Mouse (Mus musculus) embryonic facial prominence, embryonic 11.5 days (tissue): ENCODE measurements at regions not wholly inside any gene's neighbourhood (a gene's known extent, or its start where the extent isn't known, plus 50 kb on each side); places are given as distances from the start of the nearest gene placed in this dataset.

Experiments
- ATAC-seq: fragments of 200-750 bp; cut with Nextera tagmentation; replicated peaks from 2 replicates; pipeline ENCODE4 v1.8.0; 2017; ENCODE audit warnings: low read depth; ENCODE audit not compliant: insufficient number of reproducible peaks, low FRiP score, low TSS enrichment
- DNase-seq: peaks from one replicate; pipeline ENCODE4 v3.0.0-alpha.2; 2015; ENCODE audit warnings: low spot score
- H3K27ac ChIP-seq: fragments of 300-500 bp; sonication (generic); replicated peaks from 2 replicates; pipeline ENCODE4 v1.5.1; 2014; ENCODE audit warnings: mild to moderate bottlenecking, low read depth, low read length, control low read depth
- H3K27me3 ChIP-seq: fragments of 300-500 bp; sonication (generic); 2 replicates; pipeline ENCODE4 v1.6.1; 2014; ENCODE audit warnings: mild to moderate bottlenecking, low read length, moderate library complexity, mixed read lengths; ENCODE audit not compliant: control insufficient read depth, insufficient read depth
- H3K36me3 ChIP-seq: fragments of 300-500 bp; sonication (generic); replicated peaks from 2 replicates; pipeline ENCODE4 v1.6.1; 2014; ENCODE audit warnings: low read depth, mild to moderate bottlenecking, low read length, moderate library complexity, mixed read lengths; ENCODE audit not compliant: control insufficient read depth, insufficient read depth
- H3K4me1 ChIP-seq: fragments of 300-500 bp; sonication (generic); 2 replicates; pipeline ENCODE4 v1.6.1; 2014; ENCODE audit warnings: low read length, mixed read lengths; ENCODE audit not compliant: control insufficient read depth, insufficient read depth
- H3K4me2 ChIP-seq: fragments of 300-500 bp; sonication (generic); 2 replicates; pipeline ENCODE4 v1.6.1; 2014; ENCODE audit warnings: low read depth, mild to moderate bottlenecking, control low read depth, low read length, moderate library complexity
- H3K4me3 ChIP-seq: fragments of 300-500 bp; sonication (generic); 2 replicates; pipeline ENCODE4 v1.5.1; 2014; ENCODE audit warnings: low read depth, low read length, control low read depth
- H3K9ac ChIP-seq: fragments of 300-500 bp; sonication (generic); replicated peaks from 2 replicates; pipeline ENCODE4 v1.6.1; 2014; ENCODE audit warnings: mild to moderate bottlenecking, control low read depth, low read length
- H3K9me3 ChIP-seq: fragments of 300-500 bp; sonication (generic); replicated peaks from 2 replicates; pipeline ENCODE4 v1.6.1; 2016; ENCODE audit warnings: mild to moderate bottlenecking, low read length, inconsistent platforms, mixed read lengths; ENCODE audit not compliant: control insufficient read depth
- WGBS: fragments of 180-500 bp; shearing (Covaris S2); extraction: QIAGEN DNeasy Blood & Tissue Kit; methylation state at CpG from one replicate; pipeline ENCODE4 v1.1.7; 2014; 5-methylcytosine and 5-hydroxymethylcytosine counted together

DNA sequence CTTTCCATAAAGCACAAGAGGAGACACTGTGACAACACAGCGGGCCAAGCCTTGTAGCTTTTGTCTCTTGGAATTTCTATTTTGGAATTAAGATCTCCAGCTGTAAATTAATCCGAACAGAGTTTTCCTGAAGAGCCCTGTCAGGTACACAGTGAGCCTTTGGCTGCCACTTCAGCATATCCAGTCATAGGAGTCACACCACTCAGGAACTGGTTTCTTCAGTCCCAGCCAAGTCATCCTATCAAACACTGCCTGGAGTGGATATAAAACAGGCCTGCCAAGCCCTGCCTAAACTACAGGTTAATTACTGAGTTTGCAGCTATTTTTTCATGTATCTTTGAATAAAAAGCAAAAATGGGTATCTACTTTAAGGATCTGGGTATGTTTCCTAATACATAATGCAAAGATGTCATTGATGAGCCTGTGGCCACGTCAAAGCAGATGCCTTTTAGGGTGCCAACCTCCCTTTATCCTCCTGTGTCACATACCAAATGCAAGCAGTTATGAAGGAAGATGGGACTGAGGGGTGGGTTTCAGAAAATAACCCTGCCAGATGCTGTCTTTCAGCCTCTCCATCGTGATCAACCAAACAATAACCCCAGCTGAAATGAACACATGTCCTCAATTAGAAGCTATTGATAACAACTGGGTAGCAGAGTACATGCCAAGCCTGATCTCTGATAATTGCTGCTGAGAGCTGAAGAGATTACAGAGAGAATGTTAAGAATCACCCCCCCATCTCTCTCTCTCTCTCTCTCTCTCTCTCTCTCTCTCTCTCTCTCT lies 471.3 kb downstream of the Tm4sf1 start:
- Histone ChIP-seq H3K9ac (no peak overlapping the region), H3K36me3 (no peaks in the 10 kb centered on the region), H3K4me1 (no peaks in the 10 kb centered on the region), H3K27me3 (no peaks in the 10 kb centered on the region), H3K9me3 (no peaks in the 10 kb centered on the region), H3K4me3 (no peak overlapping the region), H3K27ac (no peak overlapping the region), H3K4me2 (no peak overlapping the region)
- peak; percentile 11 for DNase-seq
- WGBS: 65% methylated on average over 4 of the region's 4 CpGs
- no peak for ATAC-seq

DNA sequence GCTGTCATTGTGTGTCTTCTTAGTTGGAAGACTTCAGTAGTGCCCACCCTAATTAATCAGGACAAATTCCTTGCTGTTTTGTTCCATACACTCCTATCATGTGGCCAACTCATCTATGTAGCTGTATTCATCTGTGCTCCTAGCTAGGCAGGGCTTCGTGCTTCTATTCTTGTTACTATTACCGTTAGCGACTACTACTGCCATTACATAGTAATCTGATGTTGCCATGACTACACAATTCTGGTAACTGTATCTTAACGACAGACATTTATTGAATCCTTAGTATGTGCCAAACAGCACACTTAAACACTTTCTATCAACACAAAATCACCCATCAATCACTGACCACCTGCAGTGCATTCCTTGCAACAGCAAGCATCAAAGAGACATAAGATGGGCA lies 477.6 kb downstream of the Tm4sf1 start:
- Histone ChIP-seq H3K36me3 (no peaks in the 10 kb centered on the region), H3K9ac (no peak overlapping the region), H3K9me3 (no peaks in the 10 kb centered on the region), H3K4me2 (no peak overlapping the region), H3K4me3 (no peak overlapping the region), H3K4me1 (no peaks in the 10 kb centered on the region), H3K27me3 (no peaks in the 10 kb centered on the region), H3K27ac (no peak overlapping the region)
- 93% methylated on average over 4 of the region's 4 CpGs for WGBS
- ATAC-seq (no peak), DNase-seq (no peak)

DNA sequence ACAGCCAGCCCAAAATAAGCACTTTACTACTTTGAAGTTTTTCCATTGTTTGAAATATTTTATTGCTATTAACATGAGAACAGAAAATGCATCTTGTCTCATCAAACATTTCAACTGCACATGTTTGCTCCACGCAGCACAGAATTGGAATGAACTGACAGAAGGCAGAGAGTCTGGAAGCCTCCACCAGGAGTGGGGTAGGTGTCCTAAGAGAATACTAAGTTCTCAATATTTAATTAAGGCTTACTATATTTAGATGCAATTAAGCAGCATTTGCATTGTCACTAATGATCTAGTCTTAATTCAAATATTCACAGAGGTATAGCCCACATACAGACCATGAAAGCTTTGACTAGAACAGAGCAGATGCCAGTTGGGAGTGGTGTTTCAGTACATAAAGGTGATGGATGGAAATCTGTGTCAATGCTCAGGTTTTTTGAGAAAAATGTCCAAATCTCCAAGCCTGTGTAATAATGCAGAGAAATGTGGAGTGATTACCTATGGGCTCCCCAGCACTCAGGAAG lies 491.2 kb downstream of the Tm4sf1 start:
- WGBS: 100% methylated on average over 1 of the region's 1 CpGs
- Histone ChIP-seq H3K27ac (no peak overlapping the region), H3K9me3 (no peaks in the 10 kb centered on the region), H3K4me1 (no peaks in the 10 kb centered on the region), H3K4me2 (no peak overlapping the region), H3K4me3 (no peak overlapping the region), H3K36me3 (no peaks in the 10 kb centered on the region), H3K27me3 (no peaks in the 10 kb centered on the region), H3K9ac (no peak overlapping the region)
- no peak for ATAC-seq
- DNase-seq: no peak

DNA sequence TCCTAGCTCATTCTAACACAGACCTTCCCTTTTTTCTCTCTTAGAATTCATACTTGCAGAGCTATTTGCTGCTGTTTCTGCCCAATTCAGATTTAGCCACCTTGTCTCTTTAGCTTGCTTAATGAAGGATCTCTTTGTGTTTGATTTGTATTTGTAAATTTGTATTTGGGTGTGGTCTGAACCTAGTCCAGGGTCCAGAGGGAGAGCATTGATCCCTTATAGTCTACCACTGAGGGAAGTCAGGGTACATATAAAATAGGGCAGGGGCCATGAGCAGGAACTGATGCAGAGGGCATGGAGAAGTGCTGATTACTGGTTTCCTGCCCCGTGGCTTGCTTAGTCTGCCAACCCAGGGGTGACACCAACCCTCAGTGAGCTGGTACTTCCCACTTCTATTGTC lies 508.7 kb downstream of the Tm4sf1 start:
- Histone ChIP-seq H3K9me3 (no peaks in the 10 kb centered on the region), H3K4me1 (no peaks in the 10 kb centered on the region), H3K36me3 (no peaks in the 10 kb centered on the region), H3K9ac (no peak overlapping the region), H3K4me2 (no peak overlapping the region), H3K4me3 (no peak overlapping the region), H3K27me3 (no peaks in the 10 kb centered on the region), H3K27ac (no peak overlapping the region)
- WGBS: 63% methylated on average over 1 of the region's 1 CpGs
- no peak for DNase-seq
- ATAC-seq: no peak

DNA sequence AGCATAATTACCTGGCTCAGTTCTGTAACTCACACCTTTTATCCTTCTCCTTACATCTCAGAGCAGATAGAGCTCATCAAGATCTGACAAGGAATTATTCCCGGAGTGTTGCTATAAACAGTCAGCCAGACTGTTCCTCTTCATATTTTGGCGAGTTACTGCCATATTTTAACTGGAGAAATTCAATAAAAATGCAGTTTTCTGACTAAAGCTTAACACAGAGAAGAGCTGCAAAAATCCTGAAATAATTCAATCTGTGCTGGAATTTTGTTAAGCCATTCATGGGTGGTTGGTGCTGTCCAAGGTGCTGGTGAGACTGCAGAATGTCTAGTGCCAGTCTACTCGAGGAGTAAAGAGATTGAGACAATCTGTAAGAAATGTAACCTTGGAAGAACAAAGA lies 512.6 kb downstream of the Tm4sf1 start:
- no peaks in the 10 kb centered on the region for H3K27me3 ChIP-seq
- no peak overlapping the region for H3K4me3 ChIP-seq
- no peak for ATAC-seq
- H3K4me1 ChIP-seq: no peaks in the 10 kb centered on the region
- H3K9ac ChIP-seq: no peak overlapping the region
- 44% methylated on average over 3 of the region's 3 CpGs for WGBS
- H3K9me3 ChIP-seq: no peaks in the 10 kb centered on the region
- H3K4me2 ChIP-seq: no peak overlapping the region
- no peaks in the 10 kb centered on the region for H3K36me3 ChIP-seq
- H3K27ac ChIP-seq: no peak overlapping the region
- DNase-seq: peak; percentile 83

DNA sequence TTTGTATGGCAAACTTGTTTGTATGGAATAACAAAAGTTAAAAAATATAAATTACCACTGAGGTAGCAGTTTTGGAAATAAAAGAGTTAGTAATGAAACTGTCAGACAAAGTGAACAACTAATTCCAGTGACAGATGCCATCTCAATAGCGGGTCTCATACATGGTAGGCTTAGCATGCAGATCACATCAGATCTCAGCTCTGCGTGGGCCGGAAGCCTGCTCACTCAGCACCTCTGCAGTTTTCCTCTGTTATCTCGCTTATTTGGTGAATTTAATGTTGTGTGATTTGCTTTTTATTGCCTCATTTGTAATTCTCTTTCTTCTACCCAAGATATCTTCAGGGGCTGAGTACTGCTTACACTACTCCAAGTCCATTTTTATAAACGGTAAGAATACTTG lies 527.9 kb downstream of the Tm4sf1 start:
- Histone ChIP-seq H3K27me3 (no peaks in the 10 kb centered on the region), H3K27ac (no peak overlapping the region), H3K36me3 (no peaks in the 10 kb centered on the region), H3K9me3 (no peaks in the 10 kb centered on the region), H3K9ac (no peak overlapping the region), H3K4me3 (no peak overlapping the region), H3K4me2 (no peak overlapping the region), H3K4me1 (no peaks in the 10 kb centered on the region)
- DNase-seq (no peak), ATAC-seq (no peak)
- 93% methylated on average over 5 of the region's 5 CpGs for WGBS

DNA sequence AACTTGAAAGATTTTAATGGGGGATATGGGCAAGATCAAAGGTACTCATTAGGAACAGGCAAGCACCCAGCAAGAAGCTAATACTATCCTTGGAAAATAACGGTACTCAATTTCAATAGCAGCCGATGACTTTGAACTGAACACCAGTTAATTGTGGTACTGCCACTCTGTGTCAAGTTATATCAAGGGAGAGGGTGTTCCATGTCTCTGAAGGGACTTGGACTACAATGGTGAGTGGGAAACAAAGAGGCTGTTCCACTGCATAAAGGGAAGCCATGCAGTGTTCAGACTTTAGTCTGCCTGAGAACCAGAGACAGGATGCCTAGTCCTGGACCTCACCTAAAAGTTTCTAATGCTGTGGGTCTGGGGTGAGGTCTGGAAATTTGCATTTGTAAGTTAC lies 531.6 kb downstream of the Tm4sf1 start:
- 51% methylated on average over 2 of the region's 2 CpGs for WGBS
- peak; percentile 11 for DNase-seq
- no peak; the same call in 1 of the 2 replicates for ATAC-seq
- no peak overlapping the region for H3K4me2 ChIP-seq
- no peak overlapping the region for H3K27ac ChIP-seq
- H3K9me3 ChIP-seq: no peaks in the 10 kb centered on the region
- H3K27me3 ChIP-seq: no peaks in the 10 kb centered on the region
- H3K36me3 ChIP-seq: no peaks in the 10 kb centered on the region
- H3K9ac ChIP-seq: no peak overlapping the region
- H3K4me3 ChIP-seq: no peak overlapping the region
- no peaks in the 10 kb centered on the region for H3K4me1 ChIP-seq

DNA sequence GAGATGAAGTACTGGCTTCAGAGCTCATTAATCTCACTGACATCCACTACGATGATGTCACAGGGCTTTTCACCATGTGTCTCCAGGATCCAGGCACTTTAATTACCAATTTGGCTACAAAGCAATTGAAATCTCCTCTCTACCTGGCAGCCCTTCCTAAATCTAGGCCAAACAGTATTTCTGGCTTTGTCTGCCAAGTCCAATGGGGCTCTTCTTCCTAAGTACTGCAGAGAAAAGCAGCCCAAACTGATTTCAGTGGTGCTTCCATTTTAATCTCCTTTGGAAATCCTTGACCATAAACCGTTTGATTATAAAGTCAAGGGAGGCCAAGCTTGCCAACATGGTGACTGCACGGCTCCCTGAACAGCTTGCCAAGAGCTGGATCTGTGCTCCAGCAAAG lies 534.7 kb downstream of the Tm4sf1 start:
- Histone ChIP-seq H3K4me1 (no peaks in the 10 kb centered on the region), H3K4me2 (no peak overlapping the region), H3K4me3 (no peak overlapping the region), H3K36me3 (no peaks in the 10 kb centered on the region), H3K9ac (no peak overlapping the region), H3K27me3 (no peaks in the 10 kb centered on the region), H3K27ac (no peak overlapping the region), H3K9me3 (no peaks in the 10 kb centered on the region)
- 91% methylated on average over 3 of the region's 3 CpGs for WGBS
- ATAC-seq (no peak), DNase-seq (no peak)
